Mouse (Mus musculus) midbrain, postnatal 0 days (tissue): ENCODE measurements around the gene Agtr1a. TPM values are rescaled to one million over a fixed set of nuclear protein-coding genes. Genes with fewer than 3 reads are reported as not detected.
A peak's percentile ranks its signal among the peaks of the same experiment; 100 is the strongest.

Experiments
- ATAC-seq: fragments of 200-750 bp; cut with Nextera tagmentation; 2 replicates; pipeline ENCODE4 v1.8.0; 2017; ENCODE audit warnings: moderate number of reproducible peaks, mild to moderate bottlenecking, moderate TSS enrichment, moderate library complexity; ENCODE audit not compliant: low FRiP score
- DNase-seq: peaks from one replicate; pipeline ENCODE4 v3.0.0-alpha.2; 2015; ENCODE audit warnings: low spot score
- H3K27ac ChIP-seq: fragments of 300-500 bp; sonication (generic); 2 replicates; pipeline ENCODE4 v1.5.1; 2014; ENCODE audit warnings: low read depth, mild to moderate bottlenecking, low read length, mixed read lengths
- H3K27me3 ChIP-seq: fragments of 300-500 bp; sonication (generic); 2 replicates; pipeline ENCODE4 v1.6.1; 2014; ENCODE audit warnings: low read length, control low read depth, mixed read lengths; ENCODE audit not compliant: insufficient read depth
- H3K36me3 ChIP-seq: fragments of 300-500 bp; sonication (generic); 2 replicates; pipeline ENCODE4 v1.6.1; 2014; ENCODE audit warnings: low read length, control low read depth, mixed read lengths; ENCODE audit not compliant: insufficient read depth
- H3K4me1 ChIP-seq: fragments of 300-500 bp; sonication (generic); 2 replicates; pipeline ENCODE4 v1.6.1; 2014; ENCODE audit warnings: mild to moderate bottlenecking, control low read depth, antibody characterized with exemption, low read length, mixed read lengths; ENCODE audit not compliant: insufficient read depth
- H3K4me2 ChIP-seq: fragments of 300-500 bp; sonication (generic); 2 replicates; pipeline ENCODE4 v1.6.1; 2014; ENCODE audit warnings: low read depth, mild to moderate bottlenecking, low read length, mixed read lengths; ENCODE audit not compliant: poor library complexity, severe bottlenecking
- H3K4me3 ChIP-seq: fragments of 300-500 bp; sonication (generic); 2 replicates; pipeline ENCODE4 v1.5.1; 2014; ENCODE audit warnings: low read depth, mild to moderate bottlenecking, low read length, moderate library complexity
- H3K9ac ChIP-seq: fragments of 300-500 bp; sonication (generic); replicated peaks from 2 replicates; pipeline ENCODE4 v1.6.1; 2014; ENCODE audit warnings: mild to moderate bottlenecking, low read length, moderate library complexity, mixed read lengths; ENCODE audit not compliant: poor library complexity, severe bottlenecking
- H3K9me3 ChIP-seq: fragments of 300-500 bp; sonication (generic); 2 replicates; pipeline ENCODE4 v1.6.1; 2016; ENCODE audit warnings: low read length, control low read depth
- CTCF ChIP-seq: IDR thresholded peaks from 2 replicates; pipeline ENCODE4 v1.5.1; 2016; ENCODE audit warnings: antibody characterized with exemption, mild to moderate bottlenecking
- WGBS: fragments of 180-500 bp; shearing (Covaris S2); extraction: QIAGEN DNeasy Blood & Tissue Kit; methylation state at CpG from one replicate; pipeline ENCODE4 v1.1.7; 2014; 5-methylcytosine and 5-hydroxymethylcytosine counted together
- polyA plus RNA-seq: library from polyadenylated mRNA; unstranded; fragments of >200 nt; fragmentation: Nextera tagmentation; extraction: Ambion mirVana; gene quantifications from 2 replicates; pipeline ENCODE4 v1.2.1, GENCODE M21; 2015
- total RNA-seq: library from RNA; depleted of rRNA; stranded (reverse); fragments of >200 nt; gene quantifications from 2 replicates; pipeline ENCODE4 v1.2.3, GENCODE M21; 2014

The Agtr1a gene
- total and polyA plus RNA-seq, 2 experiments from 2014 or later: 0.55 to 0.70 TPM

DNA sequence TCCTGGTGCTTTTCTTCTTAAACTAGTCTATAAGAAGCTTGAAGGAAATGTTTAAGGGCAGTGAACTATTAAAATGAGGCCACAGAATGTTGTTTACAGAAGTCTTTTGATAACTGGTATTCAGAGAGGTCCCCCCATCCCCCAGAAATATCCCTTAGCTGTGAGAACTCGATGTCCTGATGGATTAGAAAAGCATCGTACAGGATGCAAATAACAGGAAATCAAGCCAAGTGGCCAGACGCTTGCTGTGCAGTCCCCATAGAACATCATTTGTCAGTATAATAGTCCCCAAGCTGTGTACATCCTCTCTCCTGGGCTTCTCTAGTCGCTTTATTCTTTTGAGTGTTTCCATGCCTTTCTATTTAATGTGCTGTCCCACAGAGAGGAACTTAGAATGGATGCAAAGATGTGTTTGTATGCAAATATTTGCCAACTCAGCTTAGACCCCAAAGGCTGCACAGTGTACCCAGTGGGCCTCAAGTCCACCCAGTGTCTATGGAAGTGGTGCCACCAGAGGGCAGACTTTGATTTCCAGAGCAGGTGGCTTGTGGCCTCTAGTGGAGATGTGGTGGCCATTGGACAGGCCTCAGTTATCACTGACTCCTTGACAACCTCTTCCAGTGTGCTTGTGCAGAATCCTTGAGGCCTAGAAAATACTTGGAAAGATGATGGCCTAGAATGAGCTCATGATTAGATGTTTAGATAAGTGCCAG is 22.4 kb downstream of the Agtr1a start:
- H3K4me2 ChIP-seq: no peak overlapping the region
- H3K36me3 ChIP-seq: no peaks in the 10 kb centered on the region
- H3K4me3 ChIP-seq: no peak overlapping the region
- TF ChIP-seq CTCF: no peak
- H3K9me3 ChIP-seq: no peaks in the 10 kb centered on the region
- ATAC-seq (no peak), DNase-seq (no peak)
- 54% methylated on average over 4 of the region's 4 CpGs for WGBS
- H3K9ac ChIP-seq: no peak overlapping the region
- H3K4me1 ChIP-seq: no peaks in the 10 kb centered on the region
- no peaks in the 10 kb centered on the region for H3K27me3 ChIP-seq
- H3K27ac ChIP-seq: no peak overlapping the region

DNA sequence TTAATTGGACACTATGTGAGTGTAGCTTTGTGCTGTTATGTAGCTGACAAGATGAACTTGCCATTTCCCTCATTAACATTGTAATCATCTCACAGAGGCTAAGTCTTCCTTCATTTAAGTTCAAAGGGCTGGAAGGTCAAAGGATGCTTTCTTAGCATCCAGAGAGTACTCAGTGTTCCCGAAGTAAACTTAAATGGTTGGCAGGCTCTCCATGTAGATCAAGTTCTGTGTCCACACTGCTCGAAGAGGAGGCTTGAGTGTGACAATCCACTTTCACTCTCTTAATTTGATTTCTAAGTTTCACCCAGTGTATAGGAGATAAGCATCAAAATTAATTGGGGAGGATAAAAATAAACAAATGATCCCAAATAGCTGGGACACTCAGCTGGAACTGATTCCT is 23.6 kb downstream of the Agtr1a start:
- H3K4me3 ChIP-seq: no peak overlapping the region
- 75% methylated on average over 2 of the region's 2 CpGs for WGBS
- H3K9me3 ChIP-seq: no peaks in the 10 kb centered on the region
- H3K9ac ChIP-seq: no peak overlapping the region
- H3K4me1 ChIP-seq: no peaks in the 10 kb centered on the region
- H3K4me2 ChIP-seq: no peak overlapping the region
- DNase-seq (no peak), ATAC-seq (no peak)
- no peak overlapping the region for H3K27ac ChIP-seq
- H3K36me3 ChIP-seq: no peaks in the 10 kb centered on the region
- TF ChIP-seq CTCF: no peak
- H3K27me3 ChIP-seq: no peaks in the 10 kb centered on the region

DNA sequence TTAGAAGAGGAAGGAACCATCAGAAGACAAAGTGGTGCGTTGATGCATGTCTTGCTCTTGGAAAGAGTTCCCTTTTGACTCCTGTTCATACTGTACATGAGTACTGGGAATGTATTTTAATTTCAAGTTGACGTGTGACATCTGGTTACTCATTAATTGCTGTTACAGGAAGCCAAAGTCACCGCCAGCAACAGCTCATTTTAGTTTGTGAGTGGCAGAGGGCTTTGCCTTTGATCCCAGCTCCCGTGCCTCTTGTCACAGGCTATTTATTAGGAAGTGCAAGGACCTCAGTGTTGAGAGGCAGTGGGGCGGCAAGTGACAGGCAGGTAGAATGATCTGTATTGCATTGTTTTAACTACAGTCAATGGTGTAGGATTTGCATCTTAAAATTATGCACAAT is 24.8 kb downstream of the Agtr1a start:
- Histone ChIP-seq H3K9ac (no peak overlapping the region), H3K4me2 (no peak overlapping the region), H3K27ac (no peak overlapping the region), H3K4me3 (no peak overlapping the region), H3K36me3 (no peaks in the 10 kb centered on the region), H3K4me1 (no peaks in the 10 kb centered on the region), H3K9me3 (no peaks in the 10 kb centered on the region), H3K27me3 (no peaks in the 10 kb centered on the region)
- ATAC-seq (no peak; the same call in 1 of the 2 replicates), DNase-seq (peak; percentile 33)
- TF ChIP-seq CTCF: no peak
- WGBS: 41% methylated on average over 5 of the region's 5 CpGs

DNA sequence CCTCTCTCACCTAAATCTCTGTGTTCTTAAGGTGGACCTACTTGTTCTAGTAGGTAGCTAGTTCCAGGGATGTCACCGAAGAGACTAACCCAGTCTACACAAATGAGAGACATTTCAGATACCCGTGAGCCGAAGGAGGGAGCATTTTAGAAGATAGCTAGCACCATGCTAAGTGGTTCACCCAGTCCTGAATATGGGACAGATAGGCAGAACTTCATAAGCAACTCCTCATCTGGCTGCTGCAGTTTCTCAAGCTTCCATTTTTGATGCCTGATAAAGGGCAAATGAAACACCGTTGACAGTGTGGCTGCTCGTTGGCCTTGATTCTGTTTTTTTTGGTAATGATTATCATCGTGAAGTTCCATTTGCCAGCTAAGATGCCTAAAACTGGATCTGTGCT is 25.8 kb downstream of the Agtr1a start:
- no peak overlapping the region for H3K9ac ChIP-seq
- H3K27ac ChIP-seq: no peak overlapping the region
- no peaks in the 10 kb centered on the region for H3K4me1 ChIP-seq
- DNase-seq: no peak
- H3K27me3 ChIP-seq: no peaks in the 10 kb centered on the region
- H3K9me3 ChIP-seq: no peaks in the 10 kb centered on the region
- TF ChIP-seq CTCF: no peak
- H3K36me3 ChIP-seq: no peaks in the 10 kb centered on the region
- 97% methylated on average over 6 of the region's 6 CpGs for WGBS
- no peak overlapping the region for H3K4me2 ChIP-seq
- no peak overlapping the region for H3K4me3 ChIP-seq
- no peak for ATAC-seq

DNA sequence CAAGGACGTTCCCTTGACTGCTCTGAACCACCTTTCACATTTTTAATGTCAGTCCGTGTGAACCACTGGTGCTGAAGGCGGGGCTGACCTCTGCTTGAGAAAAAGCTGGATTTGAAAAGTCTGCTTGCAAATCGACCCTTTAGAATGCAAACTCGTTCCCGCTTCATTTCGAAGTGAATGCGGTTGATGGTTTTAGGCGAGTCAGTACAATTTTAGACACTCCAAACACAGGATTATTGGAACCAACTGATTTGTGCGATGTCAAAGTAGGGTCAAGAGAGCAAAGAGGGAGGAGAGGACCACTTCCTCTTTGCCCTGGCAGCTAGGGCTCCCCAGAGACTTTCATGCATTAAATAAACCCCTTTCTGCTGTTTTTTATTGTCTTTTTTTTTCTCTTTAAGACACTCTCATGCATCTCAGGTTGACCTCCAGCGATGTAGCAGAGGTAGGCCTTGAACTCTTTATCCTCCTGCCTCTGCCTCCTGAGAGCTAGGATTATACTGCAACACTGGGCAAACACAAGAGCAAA is 27.9 kb downstream of the Agtr1a start:
- no peaks in the 10 kb centered on the region for H3K36me3 ChIP-seq
- 76% methylated on average over 11 of the region's 11 CpGs for WGBS

DNA sequence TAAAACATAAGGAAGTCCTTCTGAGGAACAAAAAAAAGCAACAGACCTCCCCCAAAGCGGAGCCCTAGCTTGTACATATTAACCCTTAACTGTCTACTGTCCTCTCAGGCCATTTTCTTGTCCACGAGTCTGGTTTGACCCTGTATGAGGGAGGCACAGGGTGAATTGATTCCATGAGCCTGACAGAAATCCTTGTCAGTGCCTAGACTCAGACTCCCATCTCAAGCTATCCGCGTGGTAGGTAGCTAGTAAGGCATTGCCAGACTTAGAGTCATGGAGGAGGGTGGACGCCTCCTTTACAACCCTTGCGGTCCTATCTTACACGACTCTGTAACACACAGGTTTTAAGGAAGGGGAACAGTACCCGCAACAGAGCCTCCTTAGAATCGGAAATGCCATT is 28.5 kb downstream of the Agtr1a start:
- no peak for DNase-seq
- Histone ChIP-seq H3K27ac (no peak overlapping the region), H3K36me3 (no peaks in the 10 kb centered on the region), H3K27me3 (no peaks in the 10 kb centered on the region), H3K9ac (no peak overlapping the region), H3K9me3 (no peaks in the 10 kb centered on the region), H3K4me3 (no peak overlapping the region), H3K4me1 (no peaks in the 10 kb centered on the region), H3K4me2 (no peak overlapping the region)
- no peak for ATAC-seq
- TF ChIP-seq CTCF: no peak
- 85% methylated on average over 9 of the region's 9 CpGs for whole genome bisulfite sequencing

More for the DNA sequence above, 27.9 kb downstream of the Agtr1a start:
- DNase-seq (no peak), ATAC-seq (no peak)
- no peaks in the 10 kb centered on the region for H3K27me3 ChIP-seq
- no peak overlapping the region for H3K27ac ChIP-seq
- TF ChIP-seq CTCF: no peak
- no peak overlapping the region for H3K9ac ChIP-seq
- H3K9me3 ChIP-seq: no peaks in the 10 kb centered on the region
- no peaks in the 10 kb centered on the region for H3K4me1 ChIP-seq
- no peak overlapping the region for H3K4me3 ChIP-seq
- no peak overlapping the region for H3K4me2 ChIP-seq
